Mouse (Mus musculus) CH12.LX (cell line): Measurements from ENCODE around the gene Adgrb3. TPM values are rescaled to one million over a fixed set of nuclear protein-coding genes. Genes with fewer than 3 reads are reported as not detected.

Source experiments
- DNase-seq: peaks from one replicate; pipeline ENCODE4 v3.0.0-alpha.2; 2013; ENCODE audit errors: extremely low read depth
- H3K27ac ChIP-seq: 2 replicates; pipeline ENCODE4 v1.5.1; 2012; ENCODE audit warnings: low read depth, mild to moderate bottlenecking, control low read depth, moderate library complexity; ENCODE audit not compliant: insufficient read depth
- H3K27me3 ChIP-seq: replicated peaks from 2 replicates; pipeline ENCODE3; 2012; ENCODE audit warnings: inconsistent platforms
- H3K36me3 ChIP-seq, 2 experiments: replicated peaks in 1 of 2; 2 replicates each; pipeline versions ENCODE3 to v1.6.1; 2012; ENCODE audit warnings: inconsistent platforms in 1 of 2, low read length in 1 of 2, mild to moderate bottlenecking in 1 of 2, mixed read lengths in 1 of 2, moderate library complexity in 1 of 2; ENCODE audit not compliant: control insufficient read depth in 1 of 2, insufficient read depth in 1 of 2
- H3K4me1 ChIP-seq, 2 experiments: 2 replicates each; pipeline ENCODE4 v1.6.1; 2012; ENCODE audit warnings: inconsistent platforms in 1 of 2, moderate library complexity in 1 of 2; ENCODE audit not compliant: insufficient read depth in 2 of 2, control insufficient read depth in 1 of 2
- H3K4me2 ChIP-seq: 2 replicates; pipeline ENCODE4 v1.6.1; 2012; ENCODE audit warnings: low read depth, mild to moderate bottlenecking, control low read depth; ENCODE audit not compliant: poor library complexity, insufficient read depth, severe bottlenecking
- H3K4me3 ChIP-seq, 3 experiments: fragments of 150-350 bp in 1 of 3; sonication (generic) in 1 of 3; replicated peaks in 1 of 3; 2 replicates each; pipeline versions ENCODE3 to v1.5.1; 2011 to 2012; ENCODE audit warnings: low read depth in 2 of 3, low read length in 2 of 3, mild to moderate bottlenecking in 2 of 3, moderate library complexity in 2 of 3, control low read depth in 1 of 3, improper control_type of control experiment in 1 of 3, inconsistent platforms in 1 of 3, mixed read lengths in 1 of 3; ENCODE audit not compliant: poor library complexity in 1 of 3
- H3K79me2 ChIP-seq: replicated peaks from 2 replicates; pipeline ENCODE4 v1.6.1; 2012; ENCODE audit warnings: mild to moderate bottlenecking, moderate library complexity; ENCODE audit not compliant: control insufficient read depth, poor library complexity, insufficient read depth, severe bottlenecking; ENCODE audit errors: extremely low read depth
- H3K9ac ChIP-seq: 2 replicates; pipeline ENCODE4 v1.6.1; 2012; ENCODE audit warnings: low read depth, mild to moderate bottlenecking, control low read depth, moderate library complexity; ENCODE audit not compliant: insufficient read depth
- H3K9me3 ChIP-seq: replicated peaks from 2 replicates; pipeline ENCODE3; 2012; ENCODE audit warnings: low read length, inconsistent platforms, mixed read lengths
- BHLHE40 ChIP-seq: IDR thresholded peaks from 2 replicates; pipeline ENCODE4 v1.6.1; 2011; ENCODE audit warnings: mild to moderate bottlenecking, low read depth, low read length, improper control_type of control experiment
- CHD1 ChIP-seq: IDR thresholded peaks from 2 replicates; pipeline ENCODE4 v1.6.1; 2012; ENCODE audit warnings: low read depth, low read length, improper control_type of control experiment, inconsistent platforms
- CTCF ChIP-seq, 2 experiments: IDR thresholded peaks in 1 of 2; conservative IDR thresholded peaks in 1 of 2; 2 replicates each; pipeline ENCODE4 v1.5.1; 2011 to 2012; ENCODE audit warnings: low read depth in 2 of 2, low read length in 2 of 2, improper control_type of control experiment in 1 of 2, inconsistent platforms in 1 of 2, mild to moderate bottlenecking in 1 of 2, moderate library complexity in 1 of 2
- EP300 ChIP-seq: IDR thresholded peaks from 2 replicates; pipeline ENCODE4 v1.6.1; 2011; ENCODE audit warnings: low read length, improper control_type of control experiment
- ETS1 ChIP-seq: conservative IDR thresholded peaks from 2 replicates; pipeline ENCODE4 v1.6.1; 2012; ENCODE audit warnings: low read depth, mild to moderate bottlenecking, inconsistent platforms, low read length, improper control_type of control experiment, moderate library complexity
- GABPA ChIP-seq: IDR thresholded peaks from 2 replicates; pipeline ENCODE4 v1.6.1; 2012; ENCODE audit warnings: low read depth, low read length, improper control_type of control experiment, inconsistent platforms; ENCODE audit not compliant: insufficient replicate concordance
- IRF4 ChIP-seq: IDR thresholded peaks from 2 replicates; pipeline ENCODE4 v1.6.1; 2014; ENCODE audit warnings: low read depth, mild to moderate bottlenecking, inconsistent platforms, low read length, improper control_type of control experiment
- JUND ChIP-seq: conservative IDR thresholded peaks from 2 replicates; pipeline ENCODE4 v1.6.1; 2011; ENCODE audit warnings: low read depth, low read length, improper control_type of control experiment
- MAZ ChIP-seq: IDR thresholded peaks from 2 replicates; pipeline ENCODE4 v1.6.1; 2012; ENCODE audit warnings: low read depth, mild to moderate bottlenecking, inconsistent platforms, low read length, improper control_type of control experiment, moderate library complexity
- MYC ChIP-seq: IDR thresholded peaks from 2 replicates; pipeline ENCODE4 v1.6.1; 2011; ENCODE audit warnings: low read depth, mild to moderate bottlenecking, improper control_type of control experiment, low read length
- NRF1 ChIP-seq: IDR thresholded peaks from 2 replicates; pipeline ENCODE4 v1.6.1; 2014; ENCODE audit warnings: low read depth, mild to moderate bottlenecking, inconsistent platforms, low read length, improper control_type of control experiment, moderate library complexity
- PAX5 ChIP-seq: IDR thresholded peaks from 2 replicates; pipeline ENCODE4 v1.6.1; 2012; ENCODE audit warnings: low read length, inconsistent platforms, mixed read lengths
- POLR2AphosphoS2 ChIP-seq: IDR thresholded peaks from 2 replicates; pipeline ENCODE4 v1.6.1; 2011; ENCODE audit warnings: low read depth, low read length, improper control_type of control experiment
- RAD21 ChIP-seq: IDR thresholded peaks from 2 replicates; pipeline ENCODE4 v1.6.1; 2011; ENCODE audit warnings: low read depth, mild to moderate bottlenecking, low read length, improper control_type of control experiment, moderate library complexity
- RCOR1 ChIP-seq: conservative IDR thresholded peaks from 2 replicates; pipeline ENCODE4 v1.6.1; 2012; ENCODE audit warnings: low read depth, mild to moderate bottlenecking, inconsistent platforms, low read length, improper control_type of control experiment
- SIN3A ChIP-seq: IDR thresholded peaks from 2 replicates; pipeline ENCODE4 v1.6.1; 2012; ENCODE audit warnings: low read length, improper control_type of control experiment, inconsistent platforms
- SMC3 ChIP-seq: IDR thresholded peaks from 2 replicates; pipeline ENCODE4 v1.6.1; 2011; ENCODE audit warnings: low read depth, low read length, improper control_type of control experiment
- TCF12 ChIP-seq: IDR thresholded peaks from 2 replicates; pipeline ENCODE4 v1.6.1; 2014; ENCODE audit warnings: low read depth, mild to moderate bottlenecking, inconsistent platforms, low read length, improper control_type of control experiment
- UBTF ChIP-seq: IDR thresholded peaks from 2 replicates; pipeline ENCODE4 v1.6.1; 2012; ENCODE audit warnings: low read depth, mild to moderate bottlenecking, inconsistent platforms, low read length, improper control_type of control experiment, moderate library complexity
- USF2 ChIP-seq: conservative IDR thresholded peaks from 2 replicates; pipeline ENCODE4 v1.6.1; 2011; ENCODE audit warnings: low read depth, low read length, improper control_type of control experiment
- ZC3H11A ChIP-seq: IDR thresholded peaks from 2 replicates; pipeline ENCODE4 v1.6.1; 2012; ENCODE audit warnings: low read depth, mild to moderate bottlenecking, inconsistent platforms, low read length, improper control_type of control experiment
- ZNF384 ChIP-seq: IDR thresholded peaks from 2 replicates; pipeline ENCODE4 v1.6.1; 2012; ENCODE audit warnings: low read depth, low read length, improper control_type of control experiment, inconsistent platforms
- dilution Hi-C: fragments of 300-500 bp; cut with MboI; formaldehyde crosslinking; loops from 2 replicates; pipeline ENCODE4 v1.14.3; 2020; ENCODE audit warnings: low sequenced_read_pairs; ENCODE audit not compliant: extremely low pct_unique_long_range_greater_than_20kb, extremely low pct_ligation_motif_present
- in situ Hi-C: fragments of 300-500 bp; cut with MboI; formaldehyde crosslinking; loops from 3 replicates; pipeline ENCODE4 v1.14.3; 2019; ENCODE audit warnings: low sequenced_read_pairs, low pct_ligation_motif_present, low pct_unique_long_range_greater_than_20kb, mixed read lengths
- polyA plus RNA-seq: library from polyadenylated mRNA; unstranded; fragments of >175 nt; gene quantifications from 2 replicates; pipeline ENCODE4 v1.2.1, GENCODE M21; 2012; ENCODE audit warnings: low read depth; ENCODE audit not compliant: insufficient read length
- total RNA-seq, 2 experiments: library from RNA; depleted of rRNA; stranded (reverse); fragments of 300-350 nt in 1 of 2; fragments of >200 nt in 1 of 2; gene quantifications; 2 replicates each; pipeline ENCODE4 v1.2.3; 2012 to 2014

Gene Adgrb3
- total and polyA plus RNA-seq, 3 experiments: not detected

- dilution Hi-C loops: no loop called here
- no peak overlapping the region for H3K4me3 ChIP-seq
- H3K79me2 ChIP-seq: no peaks in the 10 kb centered on the region
- H3K9ac ChIP-seq: no peak overlapping the region
- no peaks in the 10 kb centered on the region for H3K27me3 ChIP-seq
- TF ChIP-seq GABPA (no peak), POLR2AphosphoS2 (no peak), ZNF384 (no peak)
- no peak for DNase-seq
- H3K9me3 ChIP-seq: peaks cover 37% of the 10 kb centered on the region
- H3K27ac ChIP-seq: no peak overlapping the region
- in situ Hi-C loops: no loop called here
- H3K4me1 ChIP-seq: no peaks in the 10 kb centered on the region
- H3K4me2 ChIP-seq: no peak overlapping the region
- no peaks in the 10 kb centered on the region for H3K36me3 ChIP-seq
These were observed 600.9 kb downstream of the Adgrb3 start for GRCm38 (mm10) chr1:25228381-25229244.

- no peak overlapping the region for H3K27ac ChIP-seq
- H3K36me3 ChIP-seq: no peaks in the 10 kb centered on the region
- in situ Hi-C loops: no loop called here
- no peaks in the 10 kb centered on the region for H3K27me3 ChIP-seq
- dilution Hi-C loops: no loop called here
- H3K4me1 ChIP-seq: no peaks in the 10 kb centered on the region
- no peak overlapping the region for H3K4me2 ChIP-seq
- peaks cover 34% of the 10 kb centered on the region for H3K9me3 ChIP-seq
- no peak for DNase-seq
- no peak overlapping the region for H3K4me3 ChIP-seq
- no peaks in the 10 kb centered on the region for H3K79me2 ChIP-seq
- no peak for TF ChIP-seq SIN3A
- no peak for TF ChIP-seq MAZ
- TF ChIP-seq EP300: no peak
- no peak for TF ChIP-seq CHD1
- no peak for TF ChIP-seq MYC
- no peak for TF ChIP-seq CTCF (conservative IDR thresholded peaks at IDR 0.05 in 1 of 2, IDR thresholded peaks at IDR 0.05 in 1 of 2; ENCODE audit: low read depth in 2 of 2, low read length in 2 of 2)
- no peak for TF ChIP-seq IRF4
- TF ChIP-seq BHLHE40: no peak
- no peak for TF ChIP-seq TCF12
- no peak for TF ChIP-seq NRF1
- TF ChIP-seq JUND: no peak
- no peak for TF ChIP-seq SMC3
- TF ChIP-seq RAD21: no peak
- no peak for TF ChIP-seq ZC3H11A
- no peak for TF ChIP-seq UBTF
- no peak for TF ChIP-seq RCOR1
- TF ChIP-seq PAX5: no peak
- no peak for TF ChIP-seq USF2
- TF ChIP-seq ETS1: no peak
- H3K9ac ChIP-seq: no peak overlapping the region
These were observed 601.6 kb downstream of the Adgrb3 start for GRCm38 (mm10) chr1:25227880-25228279.
